Mouse (Mus musculus) left cerebral cortex, postnatal 25 days (tissue): ENCODE results near the gene Zswim7. TPM values are rescaled to one million over a fixed set of nuclear protein-coding genes. Genes with fewer than 3 reads are reported as not detected.

Source experiments
- total RNA-seq, 2 experiments: library from RNA; stranded (reverse); gene quantifications; 2 replicates each; pipeline ENCODE4 v1.2.3; 2021

Zswim7 gene
- total RNA-seq, 2 experiments from 2014 or later: 15.3 to 16.9 TPM

Other genes starting within 250 kb of the Zswim7 start
- gene Adora2b, start 32.4 kb downstream of the Zswim7 start, total RNA-seq: 1 to 10 TPM; 6.6 to 7.9 TPM
- 10 to 100 TPM; 84.9 to 88.4 TPM for gene Ttc19, start 98 bp upstream of the Zswim7 start, total RNA-seq
- gene Pigl, start 177.1 kb upstream of the Zswim7 start, total RNA-seq: 1 to 10 TPM; 5.6 to 7.6 TPM
- gene Ncor1, start 177.2 kb upstream of the Zswim7 start, total RNA-seq: 100 to 1,000 TPM; 267 to 273 TPM